Mouse (Mus musculus) T-helper 1 cell (primary cell): Measurements from ENCODE around the gene Lpar2.

Source experiments
- in situ Hi-C: fragments of 300-600 bp; cut with MboI, MseI; formaldehyde crosslinking; loops from one replicate; pipeline ENCODE4 v1.15.1; 2025; ENCODE audit warnings: high pct_unique_total_duplicates

Lpar2 gene

DNA sequence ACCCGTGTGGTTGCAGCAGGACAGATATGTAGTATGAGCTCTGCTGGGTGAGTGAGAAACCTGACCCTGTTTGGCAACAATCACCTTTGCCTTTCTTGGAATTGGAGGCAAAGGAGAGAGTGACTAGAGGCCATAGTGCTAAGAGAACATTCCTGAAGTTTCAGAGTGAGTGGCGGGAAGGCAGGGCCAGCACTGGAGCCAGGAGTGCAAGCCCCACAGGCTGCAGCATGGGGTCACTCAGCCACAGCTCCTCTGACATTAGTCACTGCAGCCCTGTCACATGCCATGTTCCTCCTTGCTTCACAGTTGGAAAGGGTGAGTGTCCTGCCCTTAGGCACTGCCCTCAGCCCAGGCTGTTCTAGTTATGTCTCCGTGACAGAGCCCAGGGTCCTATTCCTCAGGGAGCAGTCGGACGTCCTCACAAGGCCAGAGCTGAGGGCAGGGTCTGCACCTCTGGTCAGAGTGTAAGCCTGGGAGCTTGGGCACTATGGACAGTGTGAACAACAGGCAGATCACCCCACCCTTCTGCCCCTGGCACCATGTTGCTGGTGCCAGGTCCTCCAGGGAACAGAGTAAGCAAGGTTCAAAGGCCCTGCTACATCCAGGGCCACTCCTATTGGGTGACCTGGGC is 45.6 kb downstream of the Lpar2 start:
- in situ Hi-C loops = no loop called here

DNA sequence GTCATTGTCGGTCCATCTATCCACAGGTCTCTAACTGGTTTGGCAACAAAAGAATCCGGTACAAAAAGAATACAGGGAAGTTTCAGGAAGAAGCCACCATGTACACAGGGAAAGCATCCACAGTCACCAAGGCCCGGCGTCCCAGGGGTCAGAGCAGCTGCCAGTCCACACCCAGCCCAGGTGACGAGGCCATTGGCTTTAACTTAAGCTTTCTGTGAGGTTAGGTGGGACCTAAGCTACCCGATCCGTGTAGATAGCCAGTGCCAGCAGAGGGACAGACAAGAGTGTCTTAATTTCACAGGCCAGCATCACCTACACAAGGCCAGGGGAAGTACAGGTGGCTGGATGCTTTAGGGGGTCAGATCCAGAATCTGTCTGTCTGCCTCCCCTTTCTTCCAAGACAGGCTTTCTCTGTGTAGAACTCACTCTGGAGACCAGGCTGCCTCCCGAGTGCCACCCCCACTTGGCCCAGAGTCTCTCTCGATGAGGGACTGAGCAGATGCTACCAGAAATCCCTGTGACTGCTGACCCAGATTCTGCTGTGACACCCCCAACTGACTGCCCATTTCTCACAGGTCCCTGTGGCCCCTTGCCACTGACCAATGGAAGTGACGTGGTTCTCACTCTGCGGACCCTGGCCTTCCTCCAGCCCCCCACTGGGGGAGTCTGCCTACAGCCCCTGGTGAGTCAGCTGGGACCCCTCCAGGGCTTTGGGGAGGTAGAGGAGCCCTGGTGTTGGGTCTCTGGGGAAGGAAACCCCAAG is 48.0 kb downstream of the Lpar2 start:
- in situ Hi-C loops = no loop called here

DNA sequence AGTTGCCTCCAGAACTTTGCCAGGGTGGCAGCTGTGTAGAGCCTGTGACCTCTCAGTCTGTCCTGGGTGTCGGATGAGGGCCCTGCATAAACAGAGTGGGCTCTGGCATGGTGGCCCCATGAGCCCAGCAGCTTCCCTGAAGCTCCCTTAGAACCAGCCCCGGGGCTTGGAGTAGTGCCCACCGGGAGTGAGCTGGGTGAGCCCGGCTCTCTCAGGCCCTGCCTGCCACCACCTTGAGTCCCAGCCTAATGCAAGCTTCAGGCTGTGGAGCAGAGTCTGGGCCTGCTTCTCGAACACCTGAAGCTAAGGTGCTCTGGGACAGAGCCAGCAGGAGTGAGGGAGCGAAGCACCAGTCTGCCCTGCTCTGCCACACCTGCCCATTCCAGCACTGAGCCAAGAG is 48.7 kb downstream of the Lpar2 start:
- in situ Hi-C loops = no loop called here

DNA sequence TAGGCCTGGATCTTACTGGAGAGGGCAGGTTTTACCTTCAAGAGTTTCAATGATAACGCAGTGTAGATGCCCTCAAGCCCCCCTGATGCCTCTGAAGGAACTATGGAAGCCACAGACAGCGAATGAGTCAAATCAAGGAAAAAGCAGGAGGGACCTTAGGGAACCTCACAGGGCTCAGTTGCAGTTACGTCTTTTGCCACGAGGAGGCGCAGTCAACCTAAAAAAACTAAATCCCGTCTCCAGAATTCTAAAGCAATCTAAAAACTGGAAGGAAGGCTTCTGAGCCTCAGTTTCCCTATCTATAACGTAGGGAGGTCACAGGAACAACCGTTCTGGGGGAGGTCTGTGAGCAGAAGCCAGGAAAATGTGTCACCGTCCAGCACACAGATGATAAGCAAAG is 51.9 kb downstream of the Lpar2 start:
- in situ Hi-C loops = no loop called here

DNA sequence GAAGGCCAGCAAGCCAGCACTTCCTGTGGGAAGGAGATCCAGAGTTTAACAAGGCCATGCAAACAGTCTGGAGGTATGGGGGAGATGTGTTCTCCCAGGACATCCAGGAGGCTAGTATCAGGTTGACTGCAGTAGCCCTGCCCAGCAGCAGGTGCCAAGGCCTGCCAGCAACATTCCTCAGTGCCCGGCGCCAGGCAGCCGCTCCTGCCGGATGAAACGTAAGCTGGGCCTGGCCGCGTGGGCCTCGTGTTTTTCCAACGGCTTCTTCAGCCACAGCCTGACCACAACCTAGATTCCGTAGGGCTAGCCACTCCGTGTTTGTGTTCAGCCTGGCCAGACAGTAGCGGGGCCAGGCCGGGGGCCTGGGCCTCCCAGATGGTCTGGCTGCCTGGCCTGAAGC is 52.4 kb downstream of the Lpar2 start:
- in situ Hi-C loops = no loop called here

DNA sequence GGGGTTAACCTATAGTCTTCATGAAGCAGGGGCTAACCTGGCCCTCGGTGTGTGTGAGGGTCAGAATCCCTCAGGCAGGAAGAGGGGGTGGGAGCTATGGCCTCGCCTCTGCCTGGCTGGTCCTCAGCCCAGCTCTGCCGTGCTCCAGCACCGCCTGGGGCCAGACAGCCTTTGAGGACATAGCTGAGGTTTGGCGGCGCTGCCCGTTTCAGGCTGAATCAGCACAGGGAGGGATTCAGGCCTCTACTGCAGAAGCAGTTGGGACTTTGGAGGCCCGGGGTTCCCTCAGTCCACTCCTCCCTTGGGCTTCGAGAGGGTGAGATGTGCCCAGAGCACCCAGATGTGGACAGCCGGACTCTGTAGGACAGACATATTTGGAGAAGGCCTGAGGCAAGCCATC is 53.9 kb downstream of the Lpar2 start:
- in situ Hi-C loops = no loop called here

DNA sequence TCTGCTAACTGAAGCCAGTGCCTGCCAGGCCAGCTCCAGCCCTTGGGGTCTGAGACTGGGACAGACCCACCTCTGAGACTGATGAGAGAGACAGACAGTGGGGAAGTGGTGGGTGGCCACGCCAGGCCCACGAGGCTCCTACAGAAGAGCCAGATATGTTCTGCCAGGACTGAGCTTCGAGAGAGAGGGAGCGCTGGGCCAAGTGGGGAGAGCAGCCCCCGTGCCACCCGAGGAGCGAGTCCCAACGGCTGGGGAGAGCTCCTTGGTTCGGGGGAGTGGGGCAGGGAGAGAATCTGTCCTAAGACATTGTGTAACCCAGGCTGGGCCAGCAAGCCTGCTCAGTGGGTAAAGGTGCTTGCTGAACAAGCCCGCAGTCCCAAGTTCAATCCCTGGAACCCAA is 54.7 kb downstream of the Lpar2 start:
- in situ Hi-C loops = no loop called here

DNA sequence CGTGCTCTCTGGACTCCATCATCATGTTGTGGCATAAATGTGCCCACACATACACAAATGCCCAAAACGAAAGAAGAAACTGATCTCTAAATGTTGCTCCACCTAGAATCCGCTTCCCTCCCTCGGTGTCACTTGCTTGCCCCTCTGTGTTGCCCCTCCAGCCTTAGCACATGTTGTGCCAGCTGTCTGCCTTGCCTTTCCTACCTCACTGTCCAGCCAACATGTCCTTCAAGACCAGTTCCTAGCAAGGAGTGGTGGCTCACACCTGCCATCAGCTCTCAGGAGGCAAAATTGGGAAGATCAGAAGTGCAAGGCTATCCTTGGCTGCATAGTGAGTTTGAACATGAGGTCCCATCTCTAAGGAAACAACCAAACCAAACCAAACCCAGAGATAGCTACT is 55.2 kb downstream of the Lpar2 start:
- in situ Hi-C loops = no loop called here

DNA sequence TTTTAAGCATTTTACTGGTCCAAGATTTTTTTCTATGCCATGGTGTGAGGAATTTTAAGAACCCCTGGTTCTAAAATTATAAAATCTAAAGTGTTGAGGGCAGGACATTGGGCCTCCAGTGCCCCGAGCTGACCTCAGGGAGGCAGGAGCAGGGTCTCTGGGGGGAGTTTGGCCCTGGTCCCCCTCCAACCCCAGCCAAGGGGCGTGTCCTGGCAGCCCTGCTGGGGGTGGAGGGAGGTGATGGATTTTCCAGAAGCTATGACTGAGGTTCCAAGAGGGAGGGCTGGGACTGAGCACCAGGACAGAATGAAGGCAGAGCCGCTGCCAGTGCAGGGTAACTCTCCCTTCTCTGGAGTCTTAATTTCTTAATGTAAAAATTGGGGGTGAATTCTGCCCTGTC is 55.8 kb downstream of the Lpar2 start:
- in situ Hi-C loops = no loop called here

DNA sequence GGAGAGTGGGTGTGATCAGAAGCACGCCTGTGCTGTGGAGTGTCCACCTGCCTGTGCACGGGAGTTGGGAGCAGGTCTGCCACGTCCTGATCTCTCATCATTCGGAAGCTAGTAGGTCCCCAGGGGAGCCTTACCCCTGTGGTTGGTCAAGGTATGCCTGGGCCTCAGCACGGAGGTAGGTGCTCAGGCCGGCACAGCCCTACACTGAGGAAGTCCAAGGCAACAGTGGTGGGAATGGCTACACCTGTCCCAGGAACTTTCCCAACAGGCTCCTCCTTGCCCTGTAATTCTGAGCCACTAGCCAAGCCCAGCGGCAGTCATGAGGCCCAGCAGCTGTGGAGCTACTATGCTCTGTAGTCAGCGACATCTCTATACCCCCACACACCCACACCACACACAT is 57.4 kb downstream of the Lpar2 start:
- in situ Hi-C loops = no loop called here
